ENCODE assay signal across 11 mouse cellular contexts in the genomic region with DNA sequence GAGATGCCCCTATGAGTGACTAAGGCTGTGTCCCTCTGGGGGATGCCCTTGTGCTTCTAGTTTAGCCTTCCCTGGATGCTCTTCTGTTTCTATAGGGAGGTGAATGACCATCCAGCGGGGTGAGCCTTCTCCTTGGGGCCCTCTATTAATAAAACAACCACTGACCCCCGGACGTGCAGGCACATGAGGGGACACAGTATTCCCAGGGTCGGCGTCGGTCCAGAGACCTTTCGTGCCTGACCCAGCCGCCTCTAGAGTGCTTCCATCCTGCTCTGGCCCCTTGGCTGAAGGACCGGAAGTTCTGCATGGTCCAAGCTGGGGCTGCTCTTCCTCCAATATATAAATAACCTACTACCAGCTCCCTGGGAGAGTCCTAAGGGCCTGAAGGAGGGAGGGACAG. TPM values are rescaled to one million over a fixed set of nuclear protein-coding genes. Genes with fewer than 3 reads are reported as not detected.
DNase-seq lines count a peak whose midpoint lies in the region; ATAC-seq and TF ChIP-seq lines count a peak whose summit lies in the region.
"Had no signal": no experiment of that assay in that cellular context is flagged by ENCODE, and none has a peak within 500 bp of the region (broad histone marks: within the 10 kb centered on the region; RNA-seq: fewer than 3 reads in every experiment).

No protein-coding gene starts in this region.

- no peaks in the 10 kb centered on the region for H3K9me3 ChIP-seq in hindbrain, embryonic 16.5 days (ENCODE audit: control insufficient read depth, low read length)
- no peaks in the 10 kb centered on the region for H3K9me3 ChIP-seq in hindbrain, postnatal 0 days (ENCODE audit: low read length)
- H3K9me3 ChIP-seq in limb, embryonic 10.5 days (replicated peaks) = no peaks in the 10 kb centered on the region
- no peaks in the 10 kb centered on the region for H3K9me3 ChIP-seq in stomach, embryonic 16.5 days (replicated peaks; ENCODE audit: control insufficient read depth, low read length)
- H3K9me3 ChIP-seq: embryonic facial prominence, embryonic 13.5 days; hindbrain, embryonic 15.5 days had no signal

- intact Hi-C loops in heart, postnatal 36 days (cut with DNase I) = loop anchor here (5.0 kb wide), 2 partner anchors 123 to 333 kb away; a partner anchor contains a TSS

- no peak overlapping the region for H3K4me2 ChIP-seq in hindbrain, embryonic 16.5 days (ENCODE audit: low read length)
- no peak overlapping the region for H3K4me2 ChIP-seq in hindbrain, postnatal 0 days (ENCODE audit: low read depth, low read length)
- H3K4me2 ChIP-seq in stomach, embryonic 16.5 days (ENCODE audit: low read depth, low read length) = no peak overlapping the region
- H3K4me2 ChIP-seq: embryonic facial prominence, embryonic 13.5 days; hindbrain, embryonic 15.5 days had no signal

- 80% methylated on average over 9 of the region's 9 CpGs for WGBS in hindbrain, embryonic 16.5 days
- WGBS in hindbrain, postnatal 0 days = 81% methylated on average over 9 of the region's 9 CpGs
- WGBS in limb, embryonic 10.5 days = 85% methylated on average over 9 of the region's 9 CpGs
- 65% methylated on average over 9 of the region's 9 CpGs for WGBS in stomach, embryonic 16.5 days

- no peaks in the 10 kb centered on the region; the same call in 1 of the 2 replicates for H3K27me3 ChIP-seq in hindbrain, embryonic 16.5 days (replicated peaks; ENCODE audit: control insufficient read depth, insufficient read depth, low read length)
- no peaks in the 10 kb centered on the region for H3K27me3 ChIP-seq in hindbrain, postnatal 0 days (ENCODE audit: insufficient read depth, low read length)
- no peaks in the 10 kb centered on the region for H3K27me3 ChIP-seq in limb, embryonic 10.5 days (ENCODE audit: low read depth, poor library complexity, severe bottlenecking)
- H3K27me3 ChIP-seq in stomach, embryonic 16.5 days (ENCODE audit: control insufficient read depth, insufficient read depth, low read length) = no peaks in the 10 kb centered on the region
- H3K27me3 ChIP-seq: embryonic facial prominence, embryonic 13.5 days; hindbrain, embryonic 15.5 days had no signal

- no peak for ATAC-seq in hindbrain, embryonic 16.5 days
- no peak for ATAC-seq in hindbrain, postnatal 0 days
- ATAC-seq in stomach, embryonic 16.5 days (ENCODE audit: insufficient read depth, low FRiP score) = peak; percentile 68

- no peak for DNase-seq in hindbrain, postnatal 0 days (ENCODE audit: low spot score)
- peak; percentile 30 to 44 for DNase-seq in heart, postnatal 36 days
- DNase-seq in limb, embryonic 10.5 days (ENCODE audit: low spot score) = no peak
- DNase-seq in frontal cortex, postnatal 10 days (ENCODE audit: low spot score in 2 of 2) = no peak
- DNase-seq in layer of hippocampus, postnatal 14 days (ENCODE audit: low spot score in 2 of 2) = no peak
- no peak for DNase-seq in natural killer cell, adult 2 months (ENCODE audit: low spot score in 2 of 2)

- H3K4me3 ChIP-seq in hindbrain, embryonic 16.5 days (ENCODE audit: low read length) = no peak overlapping the region
- H3K4me3 ChIP-seq in hindbrain, postnatal 0 days (ENCODE audit: low read length) = no peak overlapping the region
- H3K4me3 ChIP-seq in limb, embryonic 10.5 days = no peak overlapping the region
- no peak overlapping the region for H3K4me3 ChIP-seq in stomach, embryonic 16.5 days (replicated peaks; ENCODE audit: low read length)
- H3K4me3 ChIP-seq: embryonic facial prominence, embryonic 13.5 days; hindbrain, embryonic 15.5 days; myocyte had no signal

- H3K4me1 ChIP-seq in hindbrain, embryonic 16.5 days (ENCODE audit: control insufficient read depth, insufficient read depth, low read depth, low read length) = no peaks in the 10 kb centered on the region
- no peaks in the 10 kb centered on the region for H3K4me1 ChIP-seq in hindbrain, postnatal 0 days (ENCODE audit: insufficient read depth, low read length)
- H3K4me1 ChIP-seq in limb, embryonic 10.5 days = 0 out of 2 replicates have a peak, but pooled peaks cover 12% of the 10 kb centered on the region
- peaks cover 16% of the 10 kb centered on the region for H3K4me1 ChIP-seq in stomach, embryonic 16.5 days (ENCODE audit: control insufficient read depth, insufficient read depth, low read length)

- TF ChIP-seq CTCF in hindbrain, postnatal 0 days (IDR thresholded peaks at IDR 0.05; ENCODE audit: low read depth) = no peak

- no peak overlapping the region for H3K27ac ChIP-seq in hindbrain, embryonic 16.5 days (ENCODE audit: low read depth, low read length)
- no peak overlapping the region for H3K27ac ChIP-seq in hindbrain, postnatal 0 days
- 0 out of 2 replicates have a peak overlapping the region, but pooled peaks have one; percentile 36 for H3K27ac ChIP-seq in limb, embryonic 10.5 days
- 0 out of 2 replicates have a peak overlapping the region, but pooled peaks have one; percentile 29 for H3K27ac ChIP-seq in stomach, embryonic 16.5 days (ENCODE audit: low read length)
- H3K27ac ChIP-seq: embryonic facial prominence, embryonic 13.5 days; hindbrain, embryonic 15.5 days had no signal

- peak overlapping the region; percentile 31; the same call in 1 of the 2 replicates for H3K9ac ChIP-seq in hindbrain, embryonic 16.5 days (ENCODE audit: low read depth, low read length)
- no peak overlapping the region for H3K9ac ChIP-seq in hindbrain, postnatal 0 days (replicated peaks; ENCODE audit: low read length)
- H3K9ac ChIP-seq in stomach, embryonic 16.5 days (ENCODE audit: low read length) = no peak overlapping the region
- H3K9ac ChIP-seq: embryonic facial prominence, embryonic 13.5 days; hindbrain, embryonic 15.5 days had no signal

- H3K36me3 ChIP-seq in hindbrain, embryonic 16.5 days (ENCODE audit: control insufficient read depth, insufficient read depth, low read length) = no peaks in the 10 kb centered on the region
- no peaks in the 10 kb centered on the region for H3K36me3 ChIP-seq in hindbrain, postnatal 0 days (ENCODE audit: insufficient read depth, low read length)
- no peaks in the 10 kb centered on the region for H3K36me3 ChIP-seq in limb, embryonic 10.5 days
- H3K36me3 ChIP-seq in stomach, embryonic 16.5 days (ENCODE audit: control insufficient read depth, insufficient read depth, low read length) = no peaks in the 10 kb centered on the region
- H3K36me3 ChIP-seq: embryonic facial prominence, embryonic 13.5 days; hindbrain, embryonic 15.5 days had no signal

RNA-seq across cellular contexts. Expression of a gene that starts 39.4 kb away (rescaled TPM):
- polyA plus RNA-seq in hindbrain, embryonic 16.5 days (2015; fragmentation: Nextera tagmentation; extraction: Ambion mirVana) = 43.8 and 47.4 TPM in 2 replicates
- total RNA-seq in hindbrain, postnatal 0 days (2014; rRNA removed) = 46.1 and 51.9 TPM in 2 replicates
- polyA plus RNA-seq in hindbrain, postnatal 0 days (2015; fragmentation: Nextera tagmentation; extraction: Ambion mirVana) = 34.5 and 35.1 TPM in 2 replicates
- 10 to 100 TPM; 24.4 to 25.6 TPM for total RNA-seq in heart, postnatal 36 days (2021)
- polyA plus RNA-seq in limb, embryonic 10.5 days (2016; fragmentation: Nextera tagmentation; extraction: Ambion mirVana) = 94.0 and 95.2 TPM in 2 replicates
- polyA plus RNA-seq in stomach, embryonic 16.5 days (2015; fragmentation: Nextera tagmentation; extraction: Ambion mirVana) = 45.6 TPM in 2 replicates
- 10 to 100 TPM; 33.8 to 34.8 TPM for total RNA-seq in layer of hippocampus, postnatal 14 days (2021)

RNA-seq across cellular contexts. Expression of a gene that starts 46.8 kb away (rescaled TPM):
- 102 and 129 TPM in 2 replicates for polyA plus RNA-seq in hindbrain, embryonic 16.5 days (2015; fragmentation: Nextera tagmentation; extraction: Ambion mirVana)
- total RNA-seq in hindbrain, postnatal 0 days (2014; rRNA removed) = 33.7 TPM in 2 replicates
- polyA plus RNA-seq in hindbrain, postnatal 0 days (2015; fragmentation: Nextera tagmentation; extraction: Ambion mirVana) = 84.0 and 95.5 TPM in 2 replicates
- total RNA-seq in heart, postnatal 36 days (2021) = 10 to 100 TPM; 33.1 to 33.9 TPM
- polyA plus RNA-seq in limb, embryonic 10.5 days (2016; fragmentation: Nextera tagmentation; extraction: Ambion mirVana) = 188 and 193 TPM in 2 replicates
- 79.3 and 85.4 TPM in 2 replicates for polyA plus RNA-seq in stomach, embryonic 16.5 days (2015; fragmentation: Nextera tagmentation; extraction: Ambion mirVana)
- total RNA-seq in layer of hippocampus, postnatal 14 days (2021) = 10 to 100 TPM; 58.9 to 68.0 TPM

Comparison
In these comparisons a context has a peak if more than half of its experiments do, and no peak if none do; other contexts are left out.
1. H3K27ac ChIP-seq: peak in limb, embryonic 10.5 days (single experiment) and stomach, embryonic 16.5 days (single experiment); none in hindbrain, embryonic 16.5 days (single experiment) and hindbrain, postnatal 0 days (single experiment).
2. DNase-seq: peak in heart, postnatal 36 days (2 of 2); none in hindbrain, postnatal 0 days (single experiment), limb, embryonic 10.5 days (single experiment), frontal cortex, postnatal 10 days (0 of 2), layer of hippocampus, postnatal 14 days (0 of 2) and natural killer cell, adult 2 months (0 of 2).